Mouse (Mus musculus): ENCODE results near the gene Sept6.

Gene Sept6

GRCm38 (mm10) chrX:36864609-36865328 is 126.8 kb downstream of the Sept6 start:
- no peak for DNase-seq (ENCODE audit: low spot score in 2 of 2)

- peak; percentile 55 to 61 for DNase-seq (ENCODE audit: low spot score in 2 of 2)
These were observed 127.6 kb downstream of the Sept6 start for GRCm38 (mm10) chrX:36863766-36864608.

All from urinary bladder, adult 18-20 months (tissue).